Mouse (Mus musculus) embryo, embryonic 11 days (tissue): ENCODE data around the gene Hebp2.
A peak's percentile ranks its signal among the peaks of the same experiment; 100 is the strongest.

Experiments
- DNase-seq: peaks from one replicate; pipeline ENCODE4 v3.0.0-alpha.2; 2015

Gene Hebp2

GRCm38 (mm10) chr10:18508586-18508985 is 37.3 kb downstream of the Hebp2 start:
- DNase-seq, result no peak

- DNase-seq, result no peak
These were observed 37.9 kb downstream of the Hebp2 start for GRCm38 (mm10) chr10:18507869-18508473.

GRCm38 (mm10) chr10:18506501-18506946 is 39.4 kb downstream of the Hebp2 start:
- DNase-seq, result no peak

GRCm38 (mm10) chr10:18505690-18506089 is 40.2 kb downstream of the Hebp2 start:
- DNase-seq, result peak; percentile 29

- no peak for DNase-seq
These were observed 43.9 kb downstream of the Hebp2 start for GRCm38 (mm10) chr10:18501997-18502396.

GRCm38 (mm10) chr10:18497066-18497465 is 48.8 kb downstream of the Hebp2 start:
- no peak for DNase-seq

GRCm38 (mm10) chr10:18494249-18494648 is 51.6 kb downstream of the Hebp2 start:
- no peak for DNase-seq

GRCm38 (mm10) chr10:18493010-18493894 is 52.6 kb downstream of the Hebp2 start:
- no peak for DNase-seq

- DNase-seq, result no peak
These were observed 53.9 kb downstream of the Hebp2 start for GRCm38 (mm10) chr10:18491952-18492351.

GRCm38 (mm10) chr10:18489936-18490335 is 55.9 kb downstream of the Hebp2 start:
- DNase-seq, result no peak
